Mouse (Mus musculus): ENCODE measurements around the gene Eif2ak3. TPM values are rescaled to one million over a fixed set of nuclear protein-coding genes. Genes with fewer than 3 reads are reported as not detected.

Gene Eif2ak3
- polyA plus RNA-seq, 1 experiment from 2014 or later = 6.6 TPM

GRCm38 (mm10) chr6:70824085-70824986, 20.0 kb upstream of the Eif2ak3 start:
- H3K9ac ChIP-seq (ENCODE audit: low read depth, low read length) = peak overlapping the region; percentile 62
- WGBS = 8% methylated on average over 23 of the region's 23 CpGs
- peak; percentile 96 for ATAC-seq

GRCm38 (mm10) chr6:70824987-70825337, 19.4 kb upstream of the Eif2ak3 start:
- Histone ChIP-seq H3K27ac (ENCODE audit: low read length) (peak overlapping the region; percentile 90), H3K27me3 (replicated peaks; ENCODE audit: control insufficient read depth, insufficient read depth, low read length) (no peaks in the 10 kb centered on the region), H3K4me2 (ENCODE audit: low read depth, low read length) (peak overlapping the region; percentile 83), H3K36me3 (ENCODE audit: control insufficient read depth, insufficient read depth, low read length) (no peaks in the 10 kb centered on the region), H3K9ac (ENCODE audit: low read depth, low read length) (peak overlapping the region; percentile 62), H3K9me3 (ENCODE audit: control insufficient read depth, low read length) (no peaks in the 10 kb centered on the region), H3K4me1 (ENCODE audit: control insufficient read depth, insufficient read depth, low read length) (peaks cover 4% of the 10 kb centered on the region; the same call in 1 of the 2 replicates), H3K4me3 (ENCODE audit: low read length) (peak overlapping the region; percentile 46)
- no peak; the same call in 1 of the 2 replicates for ATAC-seq
- 38% methylated on average over 4 of the region's 4 CpGs for WGBS

More at GRCm38 (mm10) chr6:70824085-70824986, 20.0 kb upstream of the Eif2ak3 start:
- H3K9me3 ChIP-seq (ENCODE audit: control insufficient read depth, low read length) = no peaks in the 10 kb centered on the region
- H3K4me3 ChIP-seq (ENCODE audit: low read length) = peak overlapping the region; percentile 46
- no peaks in the 10 kb centered on the region for H3K27me3 ChIP-seq (replicated peaks; ENCODE audit: control insufficient read depth, insufficient read depth, low read length)
- H3K4me2 ChIP-seq (ENCODE audit: low read depth, low read length) = peak overlapping the region; percentile 83
- no peaks in the 10 kb centered on the region for H3K36me3 ChIP-seq (ENCODE audit: control insufficient read depth, insufficient read depth, low read length)
- H3K4me1 ChIP-seq (ENCODE audit: control insufficient read depth, insufficient read depth, low read length) = peaks cover 4% of the 10 kb centered on the region; the same call in 1 of the 2 replicates
- peak overlapping the region; percentile 90 for H3K27ac ChIP-seq (ENCODE audit: low read length)

GRCm38 (mm10) chr6:70829451-70829850, 14.9 kb upstream of the Eif2ak3 start:
- 65% methylated on average over 2 of the region's 2 CpGs for WGBS
- Histone ChIP-seq H3K9ac (ENCODE audit: low read depth, low read length) (no peak overlapping the region), H3K4me1 (ENCODE audit: control insufficient read depth, insufficient read depth, low read length) (no peaks in the 10 kb centered on the region), H3K4me2 (ENCODE audit: low read depth, low read length) (no peak overlapping the region), H3K27ac (ENCODE audit: low read length) (no peak overlapping the region), H3K9me3 (ENCODE audit: control insufficient read depth, low read length) (no peaks in the 10 kb centered on the region), H3K27me3 (replicated peaks; ENCODE audit: control insufficient read depth, insufficient read depth, low read length) (no peaks in the 10 kb centered on the region), H3K4me3 (ENCODE audit: low read length) (no peak overlapping the region), H3K36me3 (ENCODE audit: control insufficient read depth, insufficient read depth, low read length) (no peaks in the 10 kb centered on the region)
- ATAC-seq = no peak

- Histone ChIP-seq H3K27ac (ENCODE audit: low read length) (no peak overlapping the region), H3K4me1 (ENCODE audit: control insufficient read depth, insufficient read depth, low read length) (no peaks in the 10 kb centered on the region), H3K4me3 (ENCODE audit: low read length) (no peak overlapping the region), H3K9ac (ENCODE audit: low read depth, low read length) (no peak overlapping the region), H3K36me3 (ENCODE audit: control insufficient read depth, insufficient read depth, low read length) (no peaks in the 10 kb centered on the region), H3K9me3 (ENCODE audit: control insufficient read depth, low read length) (no peaks in the 10 kb centered on the region), H3K27me3 (replicated peaks; ENCODE audit: control insufficient read depth, insufficient read depth, low read length) (no peaks in the 10 kb centered on the region), H3K4me2 (ENCODE audit: low read depth, low read length) (no peak overlapping the region)
- no peak for ATAC-seq
- WGBS = 75% methylated on average over 3 of the region's 3 CpGs
Measured at GRCm38 (mm10) chr6:70830552-70830951, 13.8 kb upstream of the Eif2ak3 start.

GRCm38 (mm10) chr6:70831179-70831839, 13.0 kb upstream of the Eif2ak3 start:
- Histone ChIP-seq H3K27me3 (replicated peaks; ENCODE audit: control insufficient read depth, insufficient read depth, low read length) (no peaks in the 10 kb centered on the region), H3K4me1 (ENCODE audit: control insufficient read depth, insufficient read depth, low read length) (no peaks in the 10 kb centered on the region), H3K9ac (ENCODE audit: low read depth, low read length) (no peak overlapping the region), H3K4me2 (ENCODE audit: low read depth, low read length) (no peak overlapping the region), H3K36me3 (ENCODE audit: control insufficient read depth, insufficient read depth, low read length) (no peaks in the 10 kb centered on the region), H3K27ac (ENCODE audit: low read length) (no peak overlapping the region), H3K9me3 (ENCODE audit: control insufficient read depth, low read length) (no peaks in the 10 kb centered on the region), H3K4me3 (ENCODE audit: low read length) (no peak overlapping the region)
- no peak for ATAC-seq
- WGBS = 50% methylated on average over 10 of the region's 10 CpGs

- H3K9ac ChIP-seq (ENCODE audit: low read depth, low read length) = no peak overlapping the region
- 79% methylated on average over 2 of the region's 2 CpGs for WGBS
- no peak for ATAC-seq
Measured at GRCm38 (mm10) chr6:70837297-70837696, 7.0 kb upstream of the Eif2ak3 start.

DNA sequence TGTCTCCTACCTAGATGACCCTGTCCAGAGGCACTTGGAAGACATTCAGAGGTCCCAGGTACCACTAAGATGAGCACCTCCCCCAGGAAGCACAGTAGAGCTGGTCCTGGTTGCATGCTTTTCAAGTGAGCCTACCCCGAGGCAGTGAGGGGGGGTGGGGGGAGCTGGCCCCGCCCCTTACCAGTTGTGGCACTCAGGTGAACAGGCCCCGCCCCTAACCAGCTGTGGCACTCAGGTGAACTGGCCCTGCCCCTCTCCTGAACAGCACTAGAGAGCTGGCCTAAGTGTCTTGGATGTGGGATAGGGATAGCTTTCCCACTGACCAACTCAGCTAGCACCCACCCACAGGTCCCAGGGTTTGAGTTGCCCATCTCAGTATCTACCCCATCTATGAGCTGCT, 5.8 kb upstream of the Eif2ak3 start:
- Histone ChIP-seq H3K27ac (ENCODE audit: low read length) (no peak overlapping the region), H3K4me2 (ENCODE audit: low read depth, low read length) (no peak overlapping the region), H3K36me3 (ENCODE audit: control insufficient read depth, insufficient read depth, low read length) (no peaks in the 10 kb centered on the region), H3K27me3 (replicated peaks; ENCODE audit: control insufficient read depth, insufficient read depth, low read length) (no peaks in the 10 kb centered on the region), H3K4me1 (ENCODE audit: control insufficient read depth, insufficient read depth, low read length) (0 out of 2 replicates have a peak, but pooled peaks cover 5% of the 10 kb centered on the region), H3K4me3 (ENCODE audit: low read length) (no peak overlapping the region), H3K9me3 (ENCODE audit: control insufficient read depth, low read length) (no peaks in the 10 kb centered on the region), H3K9ac (ENCODE audit: low read depth, low read length) (no peak overlapping the region)
- peak; percentile 38; the same call in 1 of the 2 replicates for ATAC-seq
- WGBS = 28% methylated on average over 3 of the region's 3 CpGs

More at GRCm38 (mm10) chr6:70837297-70837696, 7.0 kb upstream of the Eif2ak3 start:
- H3K36me3 ChIP-seq (ENCODE audit: control insufficient read depth, insufficient read depth, low read length) = no peaks in the 10 kb centered on the region
- no peak overlapping the region for H3K27ac ChIP-seq (ENCODE audit: low read length)
- no peaks in the 10 kb centered on the region for H3K27me3 ChIP-seq (replicated peaks; ENCODE audit: control insufficient read depth, insufficient read depth, low read length)
- no peak overlapping the region for H3K4me2 ChIP-seq (ENCODE audit: low read depth, low read length)
- H3K9me3 ChIP-seq (ENCODE audit: control insufficient read depth, low read length) = no peaks in the 10 kb centered on the region
- no peak overlapping the region for H3K4me3 ChIP-seq (ENCODE audit: low read length)
- no peaks in the 10 kb centered on the region for H3K4me1 ChIP-seq (ENCODE audit: control insufficient read depth, insufficient read depth, low read length)

GRCm38 (mm10) chr6:70840281-70840680, 4.0 kb upstream of the Eif2ak3 start:
- ATAC-seq = no peak
- H3K4me2 ChIP-seq (ENCODE audit: low read depth, low read length) = no peak overlapping the region
- H3K27me3 ChIP-seq (replicated peaks; ENCODE audit: control insufficient read depth, insufficient read depth, low read length) = no peaks in the 10 kb centered on the region
- no peak overlapping the region for H3K4me3 ChIP-seq (ENCODE audit: low read length)
- no peak overlapping the region for H3K27ac ChIP-seq (ENCODE audit: low read length)
- 62% methylated on average over 5 of the region's 5 CpGs for WGBS
- H3K9ac ChIP-seq (ENCODE audit: low read depth, low read length) = no peak overlapping the region
- H3K4me1 ChIP-seq (ENCODE audit: control insufficient read depth, insufficient read depth, low read length) = 0 out of 2 replicates have a peak, but pooled peaks cover 5% of the 10 kb centered on the region
- no peaks in the 10 kb centered on the region for H3K36me3 ChIP-seq (ENCODE audit: control insufficient read depth, insufficient read depth, low read length)
- no peaks in the 10 kb centered on the region for H3K9me3 ChIP-seq (ENCODE audit: control insufficient read depth, low read length)

- no peaks in the 10 kb centered on the region for H3K27me3 ChIP-seq (replicated peaks; ENCODE audit: control insufficient read depth, insufficient read depth, low read length)
- H3K4me3 ChIP-seq (ENCODE audit: low read length) = peak overlapping the region; percentile 53; the same call in 1 of the 2 replicates
- no peaks in the 10 kb centered on the region for H3K9me3 ChIP-seq (ENCODE audit: control insufficient read depth, low read length)
- H3K36me3 ChIP-seq (ENCODE audit: control insufficient read depth, insufficient read depth, low read length) = no peaks in the 10 kb centered on the region
- 53% methylated on average over 5 of the region's 5 CpGs for whole genome bisulfite sequencing
- peak overlapping the region; percentile 82 for H3K4me2 ChIP-seq (ENCODE audit: low read depth, low read length)
- peaks cover 23% of the 10 kb centered on the region for H3K4me1 ChIP-seq (ENCODE audit: control insufficient read depth, insufficient read depth, low read length)
- H3K9ac ChIP-seq (ENCODE audit: low read depth, low read length) = peak overlapping the region; percentile 70; the same call in 1 of the 2 replicates
- no peak for ATAC-seq
- H3K27ac ChIP-seq (ENCODE audit: low read length) = peak overlapping the region; percentile 84
Measured at GRCm38 (mm10) chr6:70842991-70843390, 1.3 kb upstream of the Eif2ak3 start.
